Comparison of ENCODE assay signal across 8 mouse cellular contexts in the genomic region with DNA sequence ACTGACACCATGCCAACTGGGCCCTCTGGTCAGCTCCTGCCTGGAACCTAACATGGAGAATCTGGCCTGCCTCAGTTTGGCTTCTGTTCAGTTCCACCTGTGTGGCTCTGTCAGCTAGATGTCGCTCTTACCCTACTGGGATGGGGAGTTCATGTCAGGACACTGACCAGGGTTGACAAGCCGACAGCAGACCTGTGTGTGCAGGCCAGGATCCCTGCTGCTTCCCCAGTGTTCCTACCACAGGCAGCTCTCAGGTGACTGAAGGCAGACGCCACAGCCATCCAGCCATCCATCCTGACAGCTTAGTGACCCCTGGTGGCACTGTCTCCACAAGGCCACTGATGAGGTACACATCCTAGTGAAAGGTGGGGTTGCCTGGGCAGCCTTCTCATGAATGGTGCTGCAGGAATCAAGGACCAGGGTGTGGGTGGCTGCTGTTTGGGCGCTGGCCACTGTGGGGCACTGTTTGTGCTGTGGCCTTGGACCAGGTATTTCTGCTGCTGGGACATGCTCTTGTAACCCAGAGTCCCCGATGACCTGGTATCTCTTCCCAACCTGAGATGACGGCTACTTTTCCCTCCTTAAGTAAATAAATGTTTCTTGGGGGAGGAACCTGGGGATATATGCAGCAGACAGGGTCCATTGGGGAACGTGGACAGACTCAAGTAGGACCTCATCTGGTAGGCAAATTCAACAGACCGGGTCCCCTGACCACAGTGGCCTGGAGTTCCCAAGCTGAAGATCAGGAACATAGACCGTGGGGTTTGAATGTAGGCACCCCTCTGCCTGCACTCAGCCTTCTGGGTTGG. TPM values are rescaled to one million over a fixed set of nuclear protein-coding genes. Genes with fewer than 3 reads are reported as not detected.
DNase-seq lines count a peak whose midpoint lies in the region; ATAC-seq and TF ChIP-seq lines count a peak whose summit lies in the region.

No protein-coding gene starts in this region.

- no peak for TF ChIP-seq POLR2A in testis, adult 2 months (IDR thresholded peaks at IDR 0.05; ENCODE audit: control insufficient read depth, low read depth, low read length)

- H3K9me3 ChIP-seq in liver, embryonic 11.5 days (ENCODE audit: control insufficient read depth, low read length), result no peaks in the 10 kb centered on the region

- 31% methylated on average over 9 of the region's 9 CpGs for WGBS in liver, embryonic 11.5 days

- H3K36me3 ChIP-seq in liver, embryonic 11.5 days (ENCODE audit: control insufficient read depth, insufficient read depth, low read length), result peaks cover 22% of the 10 kb centered on the region
- no peaks in the 10 kb centered on the region for H3K36me3 ChIP-seq in testis, adult 2 months (ENCODE audit: control insufficient read depth, insufficient read depth, low read length)

- no peaks in the 10 kb centered on the region for H3K27me3 ChIP-seq in liver, embryonic 11.5 days (replicated peaks; ENCODE audit: control insufficient read depth, insufficient read depth, low read length)
- no peaks in the 10 kb centered on the region for H3K27me3 ChIP-seq in testis, adult 2 months (ENCODE audit: control insufficient read depth, insufficient read depth, low read length)

- H3K4me2 ChIP-seq in liver, embryonic 11.5 days, result no peak overlapping the region

- no peaks in the 10 kb centered on the region; the same call in none of the 2 replicates for H3K4me1 ChIP-seq in liver, embryonic 11.5 days (replicated peaks; ENCODE audit: control insufficient read depth, insufficient read depth, low read length)
- no peaks in the 10 kb centered on the region for H3K4me1 ChIP-seq in testis, adult 2 months (ENCODE audit: control insufficient read depth, insufficient read depth, low read length)

- peak; percentile 57 for ATAC-seq in inflammation-experienced regulatory T-cells, adult 6 months
- peak; percentile 65 for ATAC-seq in liver, embryonic 11.5 days (replicated peaks; ENCODE audit: low FRiP score)
- ATAC-seq in monocyte, adult 5-6 weeks (replicated peaks; ENCODE audit: insufficient number of reproducible peaks, low FRiP score, low TSS enrichment, poor library complexity, severe bottlenecking), result peak; percentile 27; the same call in 1 of the 2 replicates

- H3K27ac ChIP-seq in liver, embryonic 11.5 days (ENCODE audit: low read depth, low read length), result no peak overlapping the region
- H3K27ac ChIP-seq in testis, adult 2 months (ENCODE audit: control insufficient read depth, insufficient read depth, low read depth, low read length), result no peak overlapping the region

- TF ChIP-seq CTCF in testis, adult 2 months (IDR thresholded peaks at IDR 0.05; ENCODE audit: control insufficient read depth, insufficient read depth, insufficient replicate concordance, low read depth, low read length), result peak; percentile 46; the same call in 1 of the 2 replicates

- DNase-seq in urinary bladder, adult 18-20 months (ENCODE audit: low spot score in 2 of 2), result peak; percentile 52 to 72
- no peak for DNase-seq in urinary bladder, postnatal 10 days (ENCODE audit: low spot score)
- DNase-seq in cerebellum, postnatal 4 days (ENCODE audit: low spot score in 2 of 2), result peak; percentile 47 to 76
- DNase-seq in gonadal fat pad, adult 2 months (ENCODE audit: low read depth), result peak; percentile 34
- DNase-seq in liver, embryonic 11.5 days (ENCODE audit: low spot score), result peak; percentile 74

- no peak overlapping the region for H3K4me3 ChIP-seq in liver, embryonic 11.5 days (ENCODE audit: low read depth, low read length)
- H3K4me3 ChIP-seq in testis, adult 2 months (ENCODE audit: control insufficient read depth, low read depth, low read length), result no peak overlapping the region

- H3K9ac ChIP-seq in liver, embryonic 11.5 days (ENCODE audit: low read depth, low read length), result no peak overlapping the region

RNA-seq across cellular contexts. Expression of a gene that starts 8.7 kb away (rescaled TPM):
- 106 and 153 TPM in 2 replicates for polyA plus RNA-seq in gonadal fat pad, adult 2 months (2012; rRNA removed)
- polyA plus RNA-seq in inflammation-experienced regulatory T-cells, adult 6 months (2017; shearing (Covaris generic)), result 10 to 100 TPM; 22.9 to 40.9 (median 28.4) TPM
- polyA plus RNA-seq in liver, embryonic 11.5 days (2014; fragmentation: Nextera tagmentation; extraction: Ambion mirVana), result 107 and 109 TPM in 2 replicates
- 59.8 to 71.4 TPM (median 62.8 TPM) in 3 replicates for total RNA-seq in monocyte, adult 5-6 weeks (2017)
- polyA plus RNA-seq in testis, adult 2 months (2012; rRNA removed), result 347 and 372 TPM in 2 replicates

RNA-seq across cellular contexts. Expression of a gene that starts 9.1 kb away (rescaled TPM):
- polyA plus RNA-seq in gonadal fat pad, adult 2 months (2012; rRNA removed), result 17.9 and 19.6 TPM in 2 replicates
- polyA plus RNA-seq in inflammation-experienced regulatory T-cells, adult 6 months (2017; shearing (Covaris generic)), result 10 to 100 TPM; 12.8 to 22.4 (median 15.8) TPM
- polyA plus RNA-seq in liver, embryonic 11.5 days (2014; fragmentation: Nextera tagmentation; extraction: Ambion mirVana), result 13.9 and 14.2 TPM in 2 replicates
- total RNA-seq in monocyte, adult 5-6 weeks (2017), result 5.8 to 15.6 TPM (median 9.6 TPM) in 3 replicates
- 24.6 and 32.8 TPM in 2 replicates for polyA plus RNA-seq in testis, adult 2 months (2012; rRNA removed)

RNA-seq across cellular contexts. Expression of a gene that starts 33.8 kb away (rescaled TPM):
- polyA plus RNA-seq in gonadal fat pad, adult 2 months (2012; rRNA removed), result 51.8 and 58.9 TPM in 2 replicates
- 1 to 10 TPM; 3.0 to 4.1 (median 4.0) TPM for polyA plus RNA-seq in inflammation-experienced regulatory T-cells, adult 6 months (2017; shearing (Covaris generic))
- 34.0 and 35.9 TPM in 2 replicates for polyA plus RNA-seq in liver, embryonic 11.5 days (2014; fragmentation: Nextera tagmentation; extraction: Ambion mirVana)
- 31.1 to 42.4 TPM (median 34.9 TPM) in 3 replicates for total RNA-seq in monocyte, adult 5-6 weeks (2017)
- 10.8 and 13.2 TPM in 2 replicates for polyA plus RNA-seq in testis, adult 2 months (2012; rRNA removed)
